Mouse (Mus musculus) layer of hippocampus, postnatal 14 days (tissue): ENCODE measurements around the gene Gm5737. TPM values are rescaled to one million over a fixed set of nuclear protein-coding genes. Genes with fewer than 3 reads are reported as not detected.

Experiments used
- DNase-seq, 2 experiments: peaks; one replicate each; pipeline ENCODE4 v3.0.0; 2021 to 2022; ENCODE audit warnings: low spot score in 2 of 2, mixed read lengths in 1 of 2
- total RNA-seq, 2 experiments: library from RNA; stranded (reverse); gene quantifications; 2 replicates each; pipeline ENCODE4 v1.2.3; 2021

The Gm5737 gene
- total RNA-seq, 2 experiments from 2014 or later, result not detected

DNA sequence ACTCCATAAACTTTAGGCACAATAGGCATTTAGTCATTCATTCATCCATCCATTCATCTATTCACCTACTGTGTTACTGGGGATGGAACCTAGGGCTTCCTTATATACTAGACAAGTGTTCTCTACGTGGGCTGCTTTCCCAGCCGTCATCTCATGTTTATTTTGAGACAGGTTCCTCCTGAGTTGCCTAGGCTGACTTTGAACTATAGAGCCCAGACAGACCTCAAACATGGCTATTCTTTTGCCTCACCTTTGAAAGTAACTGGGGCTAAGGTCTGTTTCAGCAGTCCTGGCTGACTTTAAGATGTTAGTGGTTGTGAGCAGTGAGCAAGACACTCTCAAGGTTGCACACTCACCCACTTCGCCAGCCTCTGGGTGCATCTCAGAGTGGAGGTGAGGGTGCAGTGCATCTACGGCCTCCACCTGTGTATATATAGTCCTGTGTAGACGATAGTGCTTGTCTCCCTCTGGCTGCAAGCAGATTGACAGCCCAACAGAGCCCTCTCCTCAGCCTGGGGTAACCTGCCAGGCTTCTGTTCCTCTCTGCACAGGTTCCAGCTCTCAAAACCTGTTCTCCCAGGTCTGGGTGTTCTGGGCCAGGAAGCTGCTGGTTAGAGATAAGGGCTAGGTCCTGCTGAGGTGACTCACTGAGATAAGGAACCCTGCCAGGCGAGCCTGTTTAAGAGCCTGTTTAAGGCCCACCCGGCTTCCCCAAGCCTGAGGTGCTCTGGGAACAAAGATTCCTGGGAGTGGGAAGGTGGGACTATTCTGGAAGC, 62.8 kb downstream of the Gm5737 start:
- no peak for DNase-seq

GRCm38 (mm10) chr7:120875540-120876388, 63.6 kb downstream of the Gm5737 start:
- no peak for DNase-seq

- DNase-seq, result no peak
These were observed 66.1 kb downstream of the Gm5737 start for GRCm38 (mm10) chr7:120878271-120878670.

DNA sequence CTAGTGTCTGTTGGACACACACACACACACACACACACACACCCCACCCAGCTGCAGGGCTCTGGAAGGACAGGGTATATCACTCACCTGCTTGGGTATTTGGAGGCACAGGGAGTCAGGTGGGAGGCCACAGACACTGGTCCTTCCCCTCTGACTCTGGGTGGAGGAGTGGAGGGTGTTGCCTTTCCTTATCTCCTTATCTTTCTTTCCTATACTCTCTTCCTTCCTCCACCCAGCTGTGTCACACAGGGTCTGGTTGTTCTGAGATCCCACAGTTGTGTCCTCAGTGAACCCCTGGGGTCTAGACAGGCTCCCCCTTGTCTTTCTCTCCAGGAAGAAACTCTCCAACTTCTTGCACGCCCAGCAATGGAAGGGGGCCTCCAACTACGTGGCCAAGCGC, 67.8 kb downstream of the Gm5737 start:
- no peak for DNase-seq

GRCm38 (mm10) chr7:120880770-120881169, 68.6 kb downstream of the Gm5737 start:
- no peak for DNase-seq

Other genes starting within 250 kb of the Gm5737 start
- gene Uqcrc2, start 177.2 kb upstream of the Gm5737 start, total RNA-seq, result 100 to 1,000 TPM; 256 to 257 TPM
- gene Pdzd9, start 142.0 kb upstream of the Gm5737 start, total RNA-seq, result not detected
- 10 to 100 TPM; 55.0 to 63.7 TPM for gene Mosmo, start 134.7 kb upstream of the Gm5737 start, total RNA-seq
- gene Vwa3a, start 73.0 kb upstream of the Gm5737 start, total RNA-seq, result 10 to 100 TPM; 10.4 to 12.3 TPM
- 10 to 100 TPM; 35.5 to 38.1 TPM for gene Eef2k, start 30.5 kb downstream of the Gm5737 start, total RNA-seq
- gene Polr3e, start 105.4 kb downstream of the Gm5737 start, total RNA-seq, result 10 to 100 TPM; 26.7 to 27.6 TPM
- 1 to 10 TPM; 3.8 to 4.3 TPM for gene Cdr2, start 169.9 kb downstream of the Gm5737 start, total RNA-seq
- under 1 TPM; 0.60 to 0.72 TPM for gene Mfsd13b, start 170.1 kb downstream of the Gm5737 start, total RNA-seq
- 10 to 100 TPM; 70.7 to 74.3 TPM for gene Mettl9, start 222.1 kb downstream of the Gm5737 start, total RNA-seq